Mouse (Mus musculus) cortical plate, adult 2 months (tissue): ENCODE measurements around the gene Gm37240.

Experiments used
- CTCF ChIP-seq: fragments of 200-500 bp; IDR thresholded peaks from 2 replicates; pipeline ENCODE4 v1.5.1; 2011; ENCODE audit warnings: mild to moderate bottlenecking, control low read depth, low read length; ENCODE audit not compliant: insufficient read depth; ENCODE audit errors: extremely low read depth
- POLR2A ChIP-seq: fragments of 200-500 bp; IDR thresholded peaks from 2 replicates; pipeline ENCODE4 v1.6.1; 2011; ENCODE audit warnings: mild to moderate bottlenecking, low read length, control low read depth; ENCODE audit not compliant: insufficient read depth; ENCODE audit errors: extremely low read depth

- TF ChIP-seq CTCF, result no peak
- no peak for TF ChIP-seq POLR2A
Observed at GRCm38 (mm10) chr3:85518668-85519067, 368.6 kb downstream of the Gm37240 start.
